Mouse (Mus musculus) layer of hippocampus, adult 9-10 months (tissue): ENCODE data around the gene Abcc1.

Source experiments
- DNase-seq: peaks from one replicate; pipeline ENCODE4 v3.0.0; 2022; ENCODE audit warnings: low spot score

The Abcc1 gene

DNA sequence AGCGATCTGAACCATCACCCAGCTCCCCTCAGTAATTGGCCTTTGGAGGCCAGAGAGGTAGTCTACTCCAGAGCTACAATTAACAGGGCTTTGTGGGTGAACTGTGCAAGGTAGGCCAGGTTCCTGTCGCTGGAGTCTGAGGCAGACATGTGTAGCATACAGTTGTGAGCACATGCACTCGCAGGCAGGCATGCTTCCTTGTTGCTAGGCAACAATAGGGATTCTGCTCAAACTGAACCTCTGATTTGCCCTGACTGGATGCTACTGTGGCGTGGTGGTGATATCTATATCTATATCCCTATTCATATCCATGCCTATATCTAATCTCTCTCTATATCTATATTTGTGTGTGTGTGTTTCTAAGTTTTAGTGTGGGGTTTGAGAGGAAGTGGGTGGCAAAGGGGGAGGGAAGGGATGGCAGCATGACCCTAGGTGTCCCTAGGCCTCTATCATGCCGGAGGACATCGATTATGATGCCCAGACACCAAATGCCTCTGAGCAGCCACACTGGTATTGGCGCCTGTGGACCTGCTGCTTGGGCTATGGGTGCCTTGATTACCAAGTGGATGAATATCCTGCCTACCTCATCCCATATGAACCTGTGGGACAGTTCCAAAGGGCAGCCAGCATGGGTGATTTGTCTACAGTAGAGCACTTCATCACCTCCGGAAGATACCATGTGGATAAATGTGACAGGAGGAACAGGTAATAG is 140.4 kb downstream of the Abcc1 start:
- DNase-seq: no peak

DNA sequence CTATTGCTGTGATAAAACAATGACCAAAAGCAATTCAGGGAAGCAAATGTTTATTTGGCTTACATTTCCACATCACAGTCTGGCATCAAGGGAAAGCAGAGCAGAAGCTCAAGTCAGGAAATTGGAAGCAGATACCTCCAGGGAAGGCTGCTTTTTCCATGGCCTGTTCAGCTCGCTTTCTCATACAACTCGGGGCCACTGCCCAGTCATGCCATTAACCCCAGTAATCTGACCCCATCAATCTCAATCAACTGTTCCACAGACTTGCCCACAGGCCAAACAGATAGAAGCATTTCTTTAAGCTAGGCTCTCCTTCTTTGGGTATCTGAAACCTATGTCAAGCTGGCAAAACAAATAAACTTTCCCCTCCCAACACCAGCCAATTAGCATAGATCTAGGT is 145.1 kb downstream of the Abcc1 start:
- no peak for DNase-seq
